In genomic region chr2:36136300-36136941, GRCm38 (mm10) we compare ENCODE assay signal across 7 mouse cellular contexts. TPM values are rescaled to one million over a fixed set of nuclear protein-coding genes. Genes with fewer than 3 reads are reported as not detected.
DNase-seq lines count a peak whose midpoint lies in the region; ATAC-seq and TF ChIP-seq lines count a peak whose summit lies in the region.

Mrrf (plus strand) TSS chr2:36136389.
Rbm18 (minus strand) TSS chr2:36136773.

- H3K9ac ChIP-seq in intestine, postnatal 0 days (ENCODE audit: low read depth, low read length) = peak within 1 kb of the TSS; percentile 68
- H3K9ac ChIP-seq in midbrain, embryonic 12.5 days (replicated peaks) = peak within 1 kb of the TSS; percentile 81

- ATAC-seq in intestine, postnatal 0 days = peak; percentile 98
- peak; percentile 98 for ATAC-seq in midbrain, embryonic 12.5 days (ENCODE audit: low FRiP score, low read depth)

- intact Hi-C loops in left cerebral cortex, postnatal 4 days (cut with DNase I) = no loop called here

- H3K27me3 ChIP-seq in embryonic facial prominence, embryonic 10.5 days (replicated peaks; ENCODE audit: low read depth, poor library complexity, severe bottlenecking) = no peaks in the 10 kb centered on the region
- H3K27me3 ChIP-seq in intestine, postnatal 0 days (replicated peaks; ENCODE audit: control insufficient read depth, insufficient read depth, low read length) = no peaks in the 10 kb centered on the region
- no peaks in the 10 kb centered on the region for H3K27me3 ChIP-seq in midbrain, embryonic 12.5 days
- H3K27me3 ChIP-seq in small intestine, adult 2 months (ENCODE audit: control insufficient read depth, insufficient read depth, low read length) = no peaks in the 10 kb centered on the region

- DNase-seq in adrenal gland, postnatal 10 days = peak; percentile 95
- peak; percentile 93 for DNase-seq in embryonic facial prominence, embryonic 10.5 days (ENCODE audit: low spot score)
- DNase-seq in gonadal fat pad, adult 2 months (ENCODE audit: low read depth) = peak; percentile 67
- DNase-seq in left cerebral cortex, postnatal 4 days = peak; percentile 90

- H3K27ac ChIP-seq in embryonic facial prominence, embryonic 10.5 days (replicated peaks) = peak within 1 kb of the TSS; percentile 93
- H3K27ac ChIP-seq in intestine, postnatal 0 days (ENCODE audit: low read depth, low read length) = peak within 1 kb of the TSS; percentile 83
- peak within 1 kb of the TSS; percentile 63 for H3K27ac ChIP-seq in midbrain, embryonic 12.5 days (replicated peaks)
- H3K27ac ChIP-seq in small intestine, adult 2 months (ENCODE audit: insufficient read depth, low read depth, low read length) = peak within 1 kb of the TSS; percentile 84

- no peak for TF ChIP-seq POLR2A in small intestine, adult 2 months (IDR thresholded peaks at IDR 0.05; ENCODE audit: low read depth, low read length)

- TF ChIP-seq CTCF in intestine, postnatal 0 days (IDR thresholded peaks at IDR 0.05; ENCODE audit: low read depth) = no peak
- no peak for TF ChIP-seq CTCF in small intestine, adult 2 months (IDR thresholded peaks at IDR 0.05; ENCODE audit: extremely low read depth, insufficient read length, insufficient replicate concordance, low read depth, low read length)

- under 1% methylated on average over 50 of the region's 50 CpGs for WGBS in embryonic facial prominence, embryonic 10.5 days
- under 1% methylated on average over 50 of the region's 50 CpGs for WGBS in intestine, postnatal 0 days
- under 1% methylated on average over 50 of the region's 50 CpGs for WGBS in midbrain, embryonic 12.5 days
- under 1% methylated on average over 50 of the region's 50 CpGs for WGBS in small intestine, adult 2 months

- H3K9me3 ChIP-seq in embryonic facial prominence, embryonic 10.5 days = no peaks in the 10 kb centered on the region
- H3K9me3 ChIP-seq in intestine, postnatal 0 days (ENCODE audit: control insufficient read depth) = no peaks in the 10 kb centered on the region
- H3K9me3 ChIP-seq in midbrain, embryonic 12.5 days = no peaks in the 10 kb centered on the region

- H3K4me3 ChIP-seq in embryonic facial prominence, embryonic 10.5 days = peak within 1 kb of the TSS; percentile 71
- H3K4me3 ChIP-seq in intestine, postnatal 0 days (ENCODE audit: low read depth, low read length) = peak within 1 kb of the TSS; percentile 82
- H3K4me3 ChIP-seq in midbrain, embryonic 12.5 days = peak within 1 kb of the TSS; percentile 83
- H3K4me3 ChIP-seq in small intestine, adult 2 months (ENCODE audit: low read depth, low read length) = peak within 1 kb of the TSS; percentile 91

- H3K4me2 ChIP-seq in intestine, postnatal 0 days (replicated peaks; ENCODE audit: low read depth) = peak within 1 kb of the TSS; percentile 58
- H3K4me2 ChIP-seq in midbrain, embryonic 12.5 days (replicated peaks) = peak within 1 kb of the TSS; percentile 76

- H3K4me1 ChIP-seq in embryonic facial prominence, embryonic 10.5 days = peaks cover 45% of the 10 kb centered on the region
- H3K4me1 ChIP-seq in intestine, postnatal 0 days (replicated peaks; ENCODE audit: control insufficient read depth, insufficient read depth, low read length) = 0 out of 2 replicates have a peak, but pooled peaks cover 4% of the 10 kb centered on the region
- peaks cover 16% of the 10 kb centered on the region for H3K4me1 ChIP-seq in midbrain, embryonic 12.5 days
- no peaks in the 10 kb centered on the region; the same call in 1 of the 2 replicates for H3K4me1 ChIP-seq in small intestine, adult 2 months (ENCODE audit: control insufficient read depth, insufficient read depth, insufficient read length, low read length)

- peaks cover 34% of the 10 kb centered on the region for H3K36me3 ChIP-seq in embryonic facial prominence, embryonic 10.5 days (replicated peaks)
- H3K36me3 ChIP-seq in intestine, postnatal 0 days (ENCODE audit: control insufficient read depth, insufficient read depth) = peaks cover 17% of the 10 kb centered on the region
- H3K36me3 ChIP-seq in midbrain, embryonic 12.5 days = peaks cover 29% of the 10 kb centered on the region
- H3K36me3 ChIP-seq in small intestine, adult 2 months (ENCODE audit: control insufficient read depth, insufficient read depth, low read length) = peaks cover 14% of the 10 kb centered on the region

RNA-seq across cellular contexts. Expression of gene Mrrf, which starts in this region (rescaled TPM):
- 10 to 100 TPM; 21.4 to 25.7 TPM for total RNA-seq in adrenal gland, postnatal 10 days (2021)
- polyA plus RNA-seq in embryonic facial prominence, embryonic 10.5 days (2016; fragmentation: Nextera tagmentation; extraction: Ambion mirVana) = 30.6 and 34.1 TPM in 2 replicates
- 49.6 and 49.9 TPM in 2 replicates for polyA plus RNA-seq in gonadal fat pad, adult 2 months (2012; rRNA removed)
- polyA plus RNA-seq in intestine, postnatal 0 days (2015; fragmentation: Nextera tagmentation; extraction: Ambion mirVana) = 17.3 and 20.4 TPM in 2 replicates
- total RNA-seq in left cerebral cortex, postnatal 4 days (2021) = 10 to 100 TPM; 12.9 to 21.4 TPM
- 19.0 and 25.5 TPM in 2 replicates for polyA plus RNA-seq in midbrain, embryonic 12.5 days (2016; fragmentation: Nextera tagmentation; extraction: Ambion mirVana)
- polyA plus RNA-seq in small intestine, adult 2 months (2012; rRNA removed) = 10.6 and 18.0 TPM in 2 replicates

RNA-seq across cellular contexts. Expression of gene Rbm18, which starts in this region (rescaled TPM):
- 10 to 100 TPM; 27.1 to 27.6 TPM for total RNA-seq in adrenal gland, postnatal 10 days (2021)
- polyA plus RNA-seq in embryonic facial prominence, embryonic 10.5 days (2016; fragmentation: Nextera tagmentation; extraction: Ambion mirVana) = 83.8 and 88.6 TPM in 2 replicates
- 19.3 and 23.4 TPM in 2 replicates for polyA plus RNA-seq in gonadal fat pad, adult 2 months (2012; rRNA removed)
- 26.5 and 28.9 TPM in 2 replicates for polyA plus RNA-seq in intestine, postnatal 0 days (2015; fragmentation: Nextera tagmentation; extraction: Ambion mirVana)
- total RNA-seq in left cerebral cortex, postnatal 4 days (2021) = 10 to 100 TPM; 48.1 to 52.6 TPM
- polyA plus RNA-seq in midbrain, embryonic 12.5 days (2016; fragmentation: Nextera tagmentation; extraction: Ambion mirVana) = 125 and 128 TPM in 2 replicates
- 3.4 and 4.3 TPM in 2 replicates for polyA plus RNA-seq in small intestine, adult 2 months (2012; rRNA removed)

Comparison
In these comparisons a context has a peak if more than half of its experiments do, and no peak if none do; other contexts are left out.
1. Peak in every context shown above with its lines: DNase-seq, ATAC-seq, H3K4me3 ChIP-seq and H3K27ac ChIP-seq.